Mouse (Mus musculus) spleen, adult 2 months (tissue): Measurements from ENCODE around the gene Creld1.

ENCODE experiments used
- CTCF ChIP-seq: fragments of 200-500 bp; IDR thresholded peaks from 2 replicates; pipeline ENCODE4 v1.5.1; 2011; ENCODE audit warnings: mild to moderate bottlenecking, inconsistent platforms; ENCODE audit not compliant: insufficient read depth, insufficient read length, insufficient replicate concordance; ENCODE audit errors: extremely low read depth
- POLR2A ChIP-seq: fragments of 200-500 bp; IDR thresholded peaks from 2 replicates; pipeline ENCODE4 v1.6.1; 2011; ENCODE audit warnings: low read depth, low read length, inconsistent platforms

- TF ChIP-seq CTCF (no peak), POLR2A (no peak)
These were observed 22.6 kb downstream of the Creld1 start for GRCm38 (mm10) chr6:113505689-113506088.
